Mouse (Mus musculus) cortical plate, adult 2 months (tissue): ENCODE data around the gene Tstd1.

Source experiments
- CTCF ChIP-seq: fragments of 200-500 bp; IDR thresholded peaks from 2 replicates; pipeline ENCODE4 v1.5.1; 2011; ENCODE audit warnings: mild to moderate bottlenecking, control low read depth, low read length; ENCODE audit not compliant: insufficient read depth; ENCODE audit errors: extremely low read depth
- POLR2A ChIP-seq: fragments of 200-500 bp; IDR thresholded peaks from 2 replicates; pipeline ENCODE4 v1.6.1; 2011; ENCODE audit warnings: mild to moderate bottlenecking, low read length, control low read depth; ENCODE audit not compliant: insufficient read depth; ENCODE audit errors: extremely low read depth

GRCm38 (mm10) chr1:171412001-171412441 lies 6.7 kb upstream of the Tstd1 start:
- TF ChIP-seq CTCF (no peak), POLR2A (0 out of 2 replicates have a peak, but pooled peaks have one; percentile 7)
